Mouse (Mus musculus): ENCODE measurements around the gene Sox21.

Sox21 gene

DNA sequence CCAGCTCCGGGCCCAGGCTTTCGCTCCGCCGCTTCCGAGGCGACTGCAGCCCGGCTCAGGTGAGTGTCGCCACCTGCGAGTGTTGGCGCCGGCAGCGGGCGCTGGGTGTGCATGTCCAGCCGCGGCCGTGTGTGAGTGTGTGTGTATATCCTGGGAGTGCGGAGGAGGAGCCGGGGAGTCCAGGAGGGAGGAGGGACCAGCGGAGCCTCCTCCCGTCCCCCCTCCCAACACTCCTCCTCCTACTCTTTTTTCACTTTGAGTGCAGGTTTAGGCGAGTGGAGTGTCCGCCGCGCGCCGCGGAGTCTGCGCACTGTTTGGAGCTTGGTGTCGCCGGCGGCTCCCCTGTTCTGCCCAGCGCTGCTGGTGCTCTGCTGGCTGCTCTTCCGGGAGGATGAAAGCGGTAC, at the start of gene Sox21:
Gene Sox21, minus strand, starts transcription at position 145 of the 404 bp plus-strand sequence.
- no peak for DNase-seq (ENCODE audit: low read depth)

DNA sequence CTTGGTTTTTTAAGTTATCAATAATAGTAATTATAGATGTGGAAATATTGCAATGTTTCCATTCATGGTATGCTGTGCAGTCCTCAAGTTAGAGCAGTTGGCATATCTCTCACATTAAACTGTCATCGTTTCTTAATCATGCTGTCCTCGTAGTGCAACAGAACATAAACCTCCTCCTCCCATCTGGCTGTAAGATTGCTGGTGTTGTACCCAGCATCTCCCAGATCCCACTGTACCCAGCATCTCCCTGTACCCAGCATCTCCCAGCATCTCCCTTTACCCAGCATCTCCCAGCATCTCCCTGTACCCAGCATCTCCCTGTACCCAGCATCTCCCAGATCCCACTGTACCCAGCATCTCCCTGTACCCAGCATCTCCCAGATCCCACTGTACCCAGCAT, 49.3 kb upstream of the Sox21 start:
- no peak for DNase-seq (ENCODE audit: low read depth)

DNA sequence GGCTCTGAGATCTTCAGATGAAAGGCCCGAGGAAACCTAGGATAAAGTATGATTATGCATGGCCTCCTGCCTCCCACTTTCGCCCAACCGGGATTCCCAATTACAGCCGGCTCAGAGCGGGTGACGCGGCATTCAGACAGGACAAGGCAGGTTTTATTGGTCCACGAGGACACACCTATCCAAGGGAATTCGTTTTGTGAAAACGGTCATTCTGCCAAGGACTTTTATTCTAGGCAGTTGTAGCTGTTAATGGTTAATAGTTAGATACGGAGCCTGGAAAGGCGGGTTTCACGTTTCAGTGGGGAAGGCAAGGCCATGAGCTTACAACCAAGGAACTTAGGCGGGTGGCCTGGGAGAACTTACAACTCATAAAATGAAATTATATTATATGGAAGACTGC, 46.1 kb upstream of the Sox21 start:
- DNase-seq (ENCODE audit: low read depth): no peak

DNA sequence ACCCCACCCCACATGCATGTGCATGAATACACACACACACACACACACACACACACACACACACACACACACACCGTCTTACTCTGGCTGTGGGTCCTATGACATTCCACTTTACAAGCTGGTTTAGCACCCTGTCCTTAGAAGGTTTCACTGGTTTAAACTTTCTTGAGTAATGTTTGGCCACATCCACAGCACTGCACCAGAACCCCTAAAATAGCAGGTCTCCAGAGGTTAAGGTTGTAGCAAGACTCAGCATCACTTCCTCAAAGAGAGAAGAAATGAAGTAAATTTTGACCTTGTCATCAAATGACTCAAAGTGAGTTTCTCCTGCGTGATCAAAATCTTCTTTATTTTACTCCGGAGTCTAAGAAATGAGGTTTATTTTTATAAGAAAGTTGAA, 45.4 kb upstream of the Sox21 start:
- DNase-seq (ENCODE audit: low read depth): no peak

DNA sequence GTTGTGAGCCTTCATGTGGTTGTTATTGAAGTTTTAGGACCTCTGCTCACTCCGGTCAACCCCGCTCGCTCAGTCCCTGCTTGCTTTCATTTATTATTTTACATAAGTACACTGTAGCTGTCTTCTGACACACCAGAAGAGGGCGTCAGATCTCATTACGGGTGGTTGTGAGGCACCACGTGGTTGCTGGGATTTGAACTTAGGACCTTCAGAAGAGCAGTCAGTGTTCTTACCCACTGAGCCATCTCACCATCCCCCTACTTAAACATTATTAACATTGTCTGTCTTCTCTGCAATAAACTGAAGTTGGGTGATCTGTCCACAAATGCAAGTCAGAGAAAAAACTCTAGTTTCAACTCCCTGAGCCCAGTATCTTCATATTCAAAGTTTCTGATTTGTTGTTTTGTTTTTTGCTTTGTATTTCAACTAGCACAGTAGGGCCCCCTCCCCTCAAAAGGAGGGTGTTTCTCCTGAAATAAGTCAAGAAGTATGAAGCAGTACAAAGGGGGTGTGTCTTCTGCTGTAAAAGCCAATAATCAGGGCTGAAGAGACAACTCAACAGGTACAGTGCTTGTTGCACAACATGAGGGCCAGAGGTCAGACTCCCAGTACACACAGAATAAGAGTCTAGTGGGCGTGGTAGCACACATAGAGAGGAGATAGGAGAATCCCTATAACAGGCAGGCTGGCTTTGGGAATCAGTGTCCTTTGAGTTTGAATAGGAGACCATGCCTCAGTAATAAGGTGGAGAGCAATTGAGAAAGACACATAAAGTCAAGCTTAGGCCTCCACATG, 41.1 kb upstream of the Sox21 start:
- no peak for DNase-seq (ENCODE audit: low read depth)

DNA sequence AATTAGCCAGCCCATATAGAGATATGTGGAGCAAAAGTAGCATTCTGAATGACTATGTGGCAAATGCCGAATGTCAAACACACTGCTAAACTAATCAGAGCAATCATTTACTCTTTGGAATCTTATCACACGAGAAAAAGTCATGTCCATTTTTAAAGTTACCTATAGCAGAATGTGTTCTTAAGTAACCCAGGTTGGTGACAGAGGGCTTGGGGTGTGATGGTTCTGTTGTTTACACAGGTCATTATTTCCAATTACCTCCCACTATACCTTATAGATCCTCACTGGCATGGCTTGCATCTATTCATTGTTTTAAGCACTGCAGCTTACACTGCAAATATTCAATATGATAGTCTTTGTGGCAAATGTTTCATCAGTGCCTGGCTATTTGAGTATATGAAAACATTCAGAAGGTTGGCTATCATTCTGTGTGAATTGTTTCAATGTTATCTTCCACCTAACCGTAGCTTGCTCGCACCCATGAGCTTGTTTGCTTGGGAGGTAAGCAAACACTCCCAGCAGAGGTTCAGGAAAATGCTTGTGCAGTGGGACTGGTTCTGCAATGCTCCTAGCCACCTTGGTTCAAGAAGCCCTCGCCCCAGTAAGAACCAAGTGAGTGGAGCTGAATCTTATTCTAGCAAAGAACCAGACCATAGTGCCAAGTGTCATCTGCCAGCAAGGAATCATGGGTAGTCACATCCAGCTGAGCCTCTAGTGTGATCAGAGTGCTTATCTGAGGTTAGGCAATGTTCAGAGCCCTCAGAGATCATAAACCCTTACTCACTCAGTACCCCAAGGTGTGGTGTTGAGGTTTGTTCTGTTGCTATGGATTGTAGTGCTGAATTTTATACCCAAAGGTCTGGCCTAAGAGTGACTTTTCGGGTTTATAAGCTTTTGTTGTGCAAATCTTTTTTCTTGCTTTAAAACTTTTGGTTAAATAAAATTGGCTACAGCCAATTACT, 36.0 kb upstream of the Sox21 start:
- no peak for DNase-seq (ENCODE audit: low read depth)

DNA sequence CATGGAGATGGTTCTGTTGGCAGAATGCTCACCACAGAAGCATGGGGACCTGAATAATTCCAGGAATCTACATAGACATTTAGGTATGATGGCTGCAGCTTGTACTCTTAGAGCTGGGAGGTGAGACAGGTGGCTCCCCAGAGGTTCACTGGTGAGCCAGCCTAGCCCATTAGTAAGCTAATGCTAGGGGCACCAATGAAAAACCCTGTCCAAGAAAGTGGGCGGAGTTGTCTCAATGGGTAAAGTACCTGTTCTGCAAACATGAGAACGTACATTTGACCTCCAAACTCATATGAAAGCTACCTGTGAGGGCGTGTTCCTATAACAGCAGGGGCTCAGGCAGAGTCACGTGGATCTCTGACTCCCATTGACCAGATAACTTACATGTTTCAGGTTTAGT, 32.0 kb upstream of the Sox21 start:
- no peak for DNase-seq (ENCODE audit: low read depth)

DNA sequence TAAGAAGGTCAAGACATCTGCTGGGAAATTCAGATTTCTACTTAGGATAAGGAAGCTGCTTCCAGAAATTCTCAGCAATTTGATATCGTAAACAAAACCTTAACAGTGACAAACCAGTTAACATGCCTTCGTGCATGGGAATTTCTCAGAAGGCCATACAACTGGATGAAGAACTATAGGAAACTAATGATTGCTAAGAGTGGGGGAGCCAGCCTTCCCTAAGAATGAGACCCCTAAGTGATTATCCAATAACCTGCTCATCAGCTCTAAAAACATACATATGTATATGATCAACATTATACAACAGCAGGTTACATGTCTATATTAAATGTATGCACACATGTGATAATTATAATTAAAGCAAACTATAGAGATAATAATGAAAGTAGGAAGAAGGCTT, 29.8 kb upstream of the Sox21 start, which contains the start of gene Gm9376:
Gene Gm9376, plus strand, starts transcription at position 301 of the 400 bp plus-strand sequence.
- no peak for DNase-seq (ENCODE audit: low read depth)

DNA sequence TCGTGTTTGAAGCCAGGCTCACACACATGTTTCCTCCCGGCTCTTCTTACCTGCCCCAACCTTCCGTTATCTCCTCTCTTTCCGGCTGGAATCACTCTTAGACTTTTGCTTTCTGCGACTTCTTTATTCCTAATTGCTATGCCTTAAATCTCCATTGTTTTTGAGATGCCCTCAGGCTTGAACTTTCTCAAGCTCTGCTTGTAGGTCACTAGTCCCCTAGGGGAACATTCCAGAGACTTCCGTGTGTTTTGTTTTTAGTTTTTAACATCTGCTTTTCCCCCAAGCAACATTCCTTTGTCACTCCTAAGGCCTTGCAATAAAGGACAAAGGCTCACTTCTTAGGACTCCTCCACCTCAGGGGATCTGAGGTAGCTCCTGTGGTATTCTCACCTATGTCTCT, 16.6 kb upstream of the Sox21 start:
- no peak for DNase-seq (ENCODE audit: low read depth)

DNA sequence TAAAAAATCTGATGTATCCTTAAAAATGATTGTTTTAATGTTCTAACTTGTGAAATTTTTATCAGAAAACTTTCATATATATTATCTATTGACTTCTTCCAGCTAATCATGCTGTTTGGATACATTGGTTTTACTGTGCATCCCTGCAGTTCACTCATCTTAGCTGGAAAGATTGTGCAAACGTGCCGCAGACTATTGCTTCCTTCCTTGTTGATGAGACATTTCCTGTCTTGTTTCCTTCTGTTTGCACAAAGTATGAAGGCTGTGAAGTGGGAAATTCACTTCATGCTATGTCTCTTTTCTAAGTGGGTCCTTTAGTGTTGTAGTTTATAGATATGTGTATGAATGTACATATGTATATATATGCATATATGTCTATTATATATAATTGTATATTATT, 4.6 kb upstream of the Sox21 start:
- DNase-seq (ENCODE audit: low read depth): no peak

DNA sequence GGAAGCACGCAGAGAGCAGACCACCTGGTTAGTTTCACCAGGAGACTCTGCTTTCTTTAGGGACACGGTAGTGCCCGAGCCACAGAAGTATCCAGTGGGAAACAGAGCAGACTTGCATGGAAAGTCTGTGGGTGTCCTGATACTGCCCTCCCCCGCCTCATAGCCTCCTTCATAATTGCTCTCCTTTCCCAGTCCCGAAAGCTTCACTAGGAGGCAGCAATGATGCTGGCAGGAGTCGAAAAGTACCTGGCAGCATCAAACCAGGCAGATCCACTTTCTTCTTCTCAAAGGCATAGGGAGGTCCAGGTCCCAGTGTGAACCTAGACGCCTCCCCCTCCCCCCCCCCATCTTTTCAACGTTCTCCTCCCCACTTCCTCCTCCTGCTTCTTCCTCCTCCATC, 2.5 kb upstream of the Sox21 start:
- no peak for DNase-seq (ENCODE audit: low read depth)

DNA sequence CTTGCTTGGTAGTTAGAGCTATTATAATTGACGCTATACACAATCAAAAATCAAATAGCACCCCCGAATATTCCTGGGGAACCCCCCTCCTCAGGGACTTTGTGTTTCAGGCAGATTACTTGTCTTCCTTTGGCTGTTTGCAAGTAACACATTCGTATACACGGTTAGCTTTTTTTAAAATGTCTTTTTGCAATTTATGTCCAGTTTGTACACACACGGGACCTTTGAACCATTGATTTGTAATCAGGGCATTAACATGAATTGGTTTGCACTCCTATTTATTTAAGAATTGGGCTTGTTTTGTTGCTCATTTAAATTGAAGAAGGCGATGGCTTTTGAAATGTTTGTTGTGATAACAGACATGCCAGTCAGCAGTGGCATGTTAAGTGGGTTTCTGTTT, 956 bp upstream of the Sox21 start:
- no peak for DNase-seq (ENCODE audit: low read depth)

DNA sequence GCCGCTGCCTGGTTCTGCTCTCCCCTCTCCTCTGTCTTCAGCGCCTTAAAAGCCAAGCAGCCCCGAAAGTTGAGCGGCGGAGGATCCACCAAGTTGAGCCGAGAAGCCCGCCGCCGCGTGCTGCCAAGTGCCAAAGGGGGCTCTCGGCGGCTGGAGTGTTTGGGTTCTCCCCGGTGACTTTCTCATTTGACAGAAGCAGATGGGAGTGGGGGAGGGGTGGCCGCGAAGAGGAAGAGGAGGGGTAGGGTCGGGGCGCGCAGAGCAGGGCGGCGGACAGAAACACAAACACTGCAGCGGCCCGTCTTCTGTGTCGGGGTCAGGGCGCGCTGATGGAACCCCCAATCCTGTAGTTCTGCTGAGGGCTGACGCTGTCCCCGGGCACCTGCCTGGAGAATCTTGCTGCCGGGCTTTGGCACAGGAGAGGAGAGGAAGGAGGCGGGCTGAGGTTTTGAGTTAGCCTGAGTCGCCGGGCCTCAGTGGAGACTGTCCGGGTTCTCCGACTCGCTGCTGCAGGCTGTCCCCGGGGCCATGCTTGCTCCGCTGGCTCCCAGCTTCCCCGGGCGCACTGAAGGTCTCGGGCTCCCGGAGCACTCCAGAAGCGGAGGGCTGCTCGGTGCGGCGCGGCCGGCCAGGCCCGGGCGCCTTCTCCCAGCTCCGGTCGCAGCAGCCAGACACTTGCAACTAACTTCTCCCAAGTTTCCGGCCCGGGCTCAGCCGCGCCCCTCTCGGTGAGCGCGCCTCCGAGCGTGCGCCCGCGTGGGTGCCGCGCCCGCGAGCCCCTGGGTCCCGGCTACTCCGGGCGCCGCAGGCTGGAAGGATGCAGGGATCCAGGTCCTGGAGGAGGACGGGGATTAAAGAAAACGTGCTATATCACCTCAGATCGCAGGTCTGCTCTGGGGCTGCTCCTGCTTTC, 601 bp downstream of the Sox21 start:
- no peak for DNase-seq (ENCODE audit: low read depth)

DNA sequence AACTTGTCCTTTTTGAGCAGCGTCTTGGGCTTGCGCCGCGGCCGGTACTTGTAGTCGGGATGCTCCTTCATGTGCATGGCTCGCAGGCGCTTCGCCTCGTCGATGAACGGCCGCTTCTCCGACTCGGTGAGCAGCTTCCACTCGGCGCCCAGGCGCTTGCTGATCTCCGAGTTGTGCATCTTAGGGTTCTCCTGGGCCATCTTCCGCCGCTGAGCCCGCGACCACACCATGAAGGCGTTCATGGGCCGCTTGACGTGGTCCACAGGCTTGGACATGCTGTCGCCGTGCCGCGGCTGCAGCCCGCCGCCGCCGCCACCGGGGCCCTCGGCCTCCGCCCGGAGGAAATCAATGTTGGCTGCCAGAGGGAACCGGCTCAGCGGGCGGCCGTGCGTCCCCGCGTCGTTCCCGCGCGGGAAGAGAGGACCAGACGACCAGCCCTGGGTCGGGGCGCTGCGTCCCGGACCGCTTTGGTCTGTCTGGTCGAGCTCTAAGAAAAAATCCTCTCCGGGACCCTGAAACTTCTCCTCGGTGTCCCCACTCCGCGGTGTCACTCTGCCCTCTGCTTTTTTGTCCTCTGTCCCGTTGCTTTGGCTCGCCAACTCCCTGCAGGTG, 1.4 kb downstream of the Sox21 start:
- no peak for DNase-seq (ENCODE audit: low read depth)

DNA sequence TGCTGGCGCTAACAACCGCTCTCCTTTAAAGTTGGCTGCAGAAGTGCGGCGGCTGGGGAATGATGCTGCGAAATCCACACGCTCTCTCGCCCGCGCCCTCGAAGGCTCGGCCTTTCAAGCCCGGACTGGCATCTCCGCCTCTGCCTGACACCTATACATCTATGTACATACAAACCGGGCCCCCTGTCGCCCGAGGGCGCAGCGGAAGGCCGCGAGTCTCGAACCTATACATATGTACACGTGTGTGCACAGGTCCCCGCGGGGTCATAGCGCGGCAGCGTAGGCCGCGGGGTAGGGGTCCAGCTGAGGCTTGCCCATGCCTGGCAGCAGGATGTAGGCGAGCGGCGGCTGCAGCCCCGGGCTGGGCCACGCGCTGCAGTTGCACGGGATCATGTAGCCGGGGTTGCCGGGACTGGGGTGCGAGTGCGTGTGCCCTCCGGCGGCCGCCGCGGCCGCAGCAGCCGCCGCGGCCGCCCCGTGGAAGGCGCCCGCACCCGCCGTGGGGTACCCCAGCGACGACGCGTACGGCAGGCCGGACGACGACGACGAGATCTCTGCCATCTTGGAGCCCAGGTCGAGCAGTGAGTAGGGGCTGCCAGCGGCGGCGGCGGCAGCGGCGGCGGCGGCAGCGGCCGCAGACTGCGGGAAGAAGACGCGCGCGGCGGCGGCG, 2.2 kb downstream of the Sox21 start:
- DNase-seq (ENCODE audit: low read depth): no peak

DNA sequence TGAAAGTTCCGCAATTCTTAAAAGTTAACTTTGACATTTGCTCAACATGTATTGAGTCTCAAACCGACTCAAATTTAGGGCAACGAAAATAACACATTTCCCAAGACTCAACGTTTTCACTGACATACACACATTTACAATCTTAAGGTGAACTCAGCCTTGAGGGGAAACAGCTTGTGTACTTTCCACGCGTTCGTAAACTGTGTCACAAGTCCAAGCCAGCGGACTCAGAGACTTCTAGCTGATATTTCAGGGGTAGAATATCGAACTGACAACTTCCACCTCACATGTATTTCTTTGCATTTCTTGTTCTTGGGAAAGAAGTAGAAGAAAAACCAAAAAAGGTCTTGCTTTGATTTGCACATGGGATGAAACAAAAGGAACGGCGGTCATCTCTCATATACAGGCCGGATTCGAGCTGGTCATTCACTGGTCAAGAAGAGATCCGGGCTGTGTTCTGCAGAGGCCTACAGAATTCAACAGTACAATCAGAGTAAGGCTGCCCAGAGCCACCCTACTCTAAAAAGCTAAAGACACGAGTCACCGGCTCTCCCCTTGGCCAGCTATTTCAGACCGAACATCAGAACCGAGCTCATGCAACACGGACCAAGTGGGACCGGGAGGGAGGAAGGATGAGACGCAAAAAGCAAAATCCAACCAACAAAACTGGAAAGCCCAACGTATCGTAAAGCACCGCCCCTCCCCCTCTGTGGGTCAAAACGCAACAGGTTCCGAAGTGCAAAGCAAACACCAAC, 2.9 kb downstream of the Sox21 start:
- DNase-seq (ENCODE audit: low read depth): no peak

DNA sequence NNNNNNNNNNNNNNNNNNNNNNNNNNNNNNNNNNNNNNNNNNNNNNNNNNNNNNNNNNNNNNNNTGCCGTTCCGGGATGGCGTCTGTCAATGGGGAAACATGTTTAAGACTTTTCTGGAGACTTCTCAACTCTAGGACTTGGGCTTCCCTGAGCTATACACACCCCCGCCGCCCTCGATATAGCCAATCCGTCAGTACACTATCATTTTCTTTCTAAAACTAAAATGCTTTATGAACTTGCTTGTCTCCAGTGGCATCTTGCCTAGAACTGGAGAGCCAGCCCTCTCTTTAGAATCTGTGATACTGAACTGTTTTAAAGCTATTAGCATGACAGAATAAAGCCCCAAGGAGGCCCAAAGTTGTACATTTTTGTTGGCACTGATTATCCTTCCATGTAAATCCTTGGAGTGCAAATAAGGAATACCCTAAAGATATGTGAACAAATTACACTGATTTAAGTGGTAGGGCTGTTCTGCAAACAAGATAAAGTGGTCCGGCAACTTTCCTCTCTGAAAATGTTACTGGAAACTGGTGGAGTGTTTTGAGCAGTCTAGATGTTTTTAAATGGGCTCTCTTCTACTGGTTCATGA, 4.4 kb downstream of the Sox21 start:
- DNase-seq (ENCODE audit: low read depth): no peak

DNA sequence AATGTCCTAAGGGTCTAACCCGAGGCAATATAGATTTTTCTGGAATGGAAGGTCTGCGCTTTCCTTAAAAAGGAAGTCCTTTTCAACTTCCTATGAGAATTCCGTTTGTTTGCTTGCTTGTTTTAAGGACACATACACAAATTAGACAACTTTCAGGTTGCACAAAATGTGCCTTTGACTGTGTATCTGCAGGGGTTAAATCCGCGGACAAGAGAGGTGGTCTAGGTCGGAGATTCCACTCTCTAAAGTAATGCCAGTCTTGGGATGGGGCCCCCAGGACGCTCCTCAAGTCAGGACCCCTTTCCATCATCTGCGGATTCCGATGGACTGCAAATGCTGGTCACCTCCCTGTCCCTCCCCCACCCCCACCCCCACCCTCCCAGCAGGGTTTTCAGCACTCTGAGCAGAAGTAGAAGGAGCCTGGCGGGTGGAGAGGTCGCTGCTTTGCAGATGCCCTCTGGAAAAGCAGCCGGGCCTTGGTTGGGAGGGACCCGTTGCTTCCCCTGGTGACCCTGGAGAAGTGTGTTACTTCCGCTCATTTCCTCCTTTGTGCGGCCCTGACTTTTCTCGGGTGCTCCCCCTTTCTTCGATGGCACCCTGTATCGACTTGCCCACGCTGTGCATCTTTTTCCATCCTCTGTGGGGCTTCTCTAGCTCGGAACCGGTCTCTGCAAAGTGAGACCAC, 10.2 kb downstream of the Sox21 start:
- DNase-seq (ENCODE audit: low read depth): no peak

DNA sequence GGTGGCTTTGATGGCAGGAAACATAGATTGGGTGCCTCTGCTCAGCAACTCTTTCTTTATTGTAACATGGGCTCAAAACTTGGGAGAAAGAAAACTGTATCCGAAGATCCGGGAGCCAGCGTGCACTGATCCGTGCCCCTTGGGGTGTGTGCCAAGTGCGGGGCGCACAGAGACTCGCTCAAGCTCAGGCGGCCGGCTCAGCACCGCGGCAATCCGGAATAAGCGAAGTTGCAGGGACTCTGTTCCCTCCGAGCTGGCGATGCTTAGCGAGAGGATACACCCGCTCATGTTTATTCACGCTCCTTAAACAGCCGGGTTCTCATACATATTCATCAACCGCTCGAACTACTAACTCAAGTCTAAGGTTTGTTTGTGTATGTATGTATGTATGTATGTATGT, 10.9 kb downstream of the Sox21 start:
- DNase-seq (ENCODE audit: low read depth): no peak
